Mouse (Mus musculus) frontal cortex, postnatal 10 days (tissue): Measurements from ENCODE around the gene C2cd5.
A peak's percentile ranks its signal among the peaks of the same experiment; 100 is the strongest.
"Not testable (repeated sequence)": the region's sequence is repeated elsewhere in the genome, so short reads cannot be mapped to it uniquely, and the experiment has no call there.

Experiments
- DNase-seq, 2 experiments: peaks; one replicate each; pipeline ENCODE4 v3.0.0; 2022; ENCODE audit warnings: low spot score in 2 of 2, mixed read lengths in 1 of 2

Gene C2cd5

DNA sequence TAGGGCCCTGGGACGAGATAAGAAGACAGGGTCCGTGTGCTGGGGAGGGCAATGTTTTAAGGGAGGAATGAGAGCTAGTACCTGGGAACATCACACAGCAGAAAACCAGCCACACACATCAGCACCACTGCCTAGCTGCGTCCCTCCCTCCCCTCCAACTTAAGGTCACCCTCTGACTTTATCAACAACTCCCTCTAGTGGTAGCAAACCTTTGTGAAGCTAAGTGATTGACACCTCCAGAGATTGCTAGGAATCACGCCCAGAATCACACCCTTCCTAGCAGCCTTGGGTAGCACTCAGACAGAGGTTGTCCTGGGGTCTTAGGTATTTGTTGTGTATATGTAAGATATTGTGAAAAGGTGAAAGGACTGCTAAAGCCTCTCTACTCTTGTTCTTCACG is 79.3 kb downstream of the C2cd5 start:
- DNase-seq = no peak

DNA sequence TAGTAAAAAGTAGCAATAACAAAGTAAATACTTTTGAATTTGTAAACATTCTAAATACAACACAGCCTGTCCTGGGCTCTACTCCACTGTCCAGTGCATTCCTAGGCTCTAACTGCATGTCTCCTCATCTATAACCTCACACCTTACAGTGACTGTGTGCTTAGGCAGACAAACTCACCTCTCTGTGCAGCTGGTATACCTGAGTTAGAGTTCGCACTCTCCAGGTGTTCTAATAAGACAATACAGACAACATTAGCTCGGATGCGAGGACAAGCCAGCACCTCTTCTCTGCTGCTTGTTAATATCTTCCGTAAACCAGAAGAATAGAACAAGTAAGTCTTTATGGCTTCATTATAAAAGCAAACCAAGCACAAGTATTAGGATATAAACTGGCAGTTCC is 79.8 kb downstream of the C2cd5 start:
- no peak for DNase-seq

DNA sequence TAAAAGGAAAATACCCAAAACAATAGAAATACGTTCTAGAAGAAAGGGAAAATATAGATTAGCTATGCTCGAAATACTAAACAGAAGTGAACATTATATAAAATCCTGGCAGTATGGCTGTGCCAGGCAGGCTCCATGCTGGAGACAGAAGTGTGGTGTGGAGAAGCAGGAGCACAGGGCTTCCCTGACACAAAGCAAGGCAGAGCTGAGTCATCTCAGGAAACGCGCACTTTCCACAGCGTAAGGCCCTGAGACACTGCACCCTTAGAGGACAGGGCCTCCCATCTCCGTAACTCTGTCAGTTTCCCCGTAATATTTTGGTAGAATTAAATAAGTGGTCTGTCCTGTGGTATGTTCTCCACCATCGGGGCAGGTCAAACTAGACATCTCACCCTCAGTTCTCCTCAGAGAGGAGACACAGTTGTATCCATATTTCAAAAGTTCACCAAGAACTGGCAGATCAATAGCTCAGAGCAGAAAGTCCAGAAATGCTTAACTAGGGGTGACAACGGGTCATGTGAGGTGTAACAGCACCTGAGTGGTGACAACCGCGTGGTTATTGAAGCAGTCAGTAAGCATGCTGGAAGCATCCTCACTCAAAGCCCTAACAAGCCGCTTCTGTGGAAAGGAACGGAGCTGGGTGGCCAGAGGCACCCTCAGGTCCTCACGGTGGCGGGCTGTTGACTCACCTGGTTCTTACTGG is 87.3 kb downstream of the C2cd5 start:
- DNase-seq = no peak

DNA sequence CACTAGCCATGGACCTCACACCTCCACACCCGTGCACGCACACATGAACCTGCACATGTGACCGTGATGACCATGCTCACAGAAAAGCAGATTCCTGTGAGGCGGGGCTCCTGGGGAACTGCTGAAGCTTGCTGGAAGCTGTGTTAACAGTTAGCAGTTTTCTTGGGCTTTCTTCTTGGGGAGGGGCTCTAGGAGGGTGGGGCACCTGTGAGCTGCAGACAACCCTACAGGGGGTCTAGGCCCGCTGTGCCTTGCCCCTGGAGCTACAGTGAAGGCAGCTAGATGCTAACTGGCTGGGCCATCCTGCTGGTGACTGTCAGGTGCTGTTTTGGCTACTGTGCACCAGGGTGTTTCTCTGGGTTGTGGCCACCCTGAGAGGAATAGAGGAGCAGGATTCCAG is 91.1 kb downstream of the C2cd5 start:
- no peak for DNase-seq

- DNase-seq = not testable (repeated sequence)
Observed at GRCm38 (mm10) chr6:143005209-143005608, 94.7 kb downstream of the C2cd5 start.

DNA sequence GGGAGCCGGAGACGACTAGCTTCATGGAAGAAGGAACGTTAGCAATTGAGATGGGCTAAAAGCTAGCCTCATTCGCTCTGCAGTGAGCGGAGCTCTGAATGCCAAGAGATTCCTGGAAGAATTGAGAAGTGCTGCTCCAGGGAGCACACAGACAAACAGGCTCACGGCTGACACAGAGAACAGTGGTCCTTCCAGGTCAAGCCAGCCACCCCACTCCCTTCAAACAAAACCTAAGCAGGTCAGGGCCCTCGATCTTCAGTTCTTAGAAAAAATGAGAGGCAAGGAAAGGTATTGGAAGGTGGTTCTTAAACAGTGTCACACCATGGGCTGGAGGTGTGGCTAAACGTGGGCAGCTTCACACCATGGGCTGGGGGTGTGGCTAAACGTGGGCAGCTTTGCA is 95.1 kb downstream of the C2cd5 start:
- no peak for DNase-seq

GRCm38 (mm10) chr6:142998221-142998999 is 101.5 kb downstream of the C2cd5 start:
- DNase-seq = no peak

GRCm38 (mm10) chr6:142996887-142997286 is 103.1 kb downstream of the C2cd5 start:
- no peak for DNase-seq

DNA sequence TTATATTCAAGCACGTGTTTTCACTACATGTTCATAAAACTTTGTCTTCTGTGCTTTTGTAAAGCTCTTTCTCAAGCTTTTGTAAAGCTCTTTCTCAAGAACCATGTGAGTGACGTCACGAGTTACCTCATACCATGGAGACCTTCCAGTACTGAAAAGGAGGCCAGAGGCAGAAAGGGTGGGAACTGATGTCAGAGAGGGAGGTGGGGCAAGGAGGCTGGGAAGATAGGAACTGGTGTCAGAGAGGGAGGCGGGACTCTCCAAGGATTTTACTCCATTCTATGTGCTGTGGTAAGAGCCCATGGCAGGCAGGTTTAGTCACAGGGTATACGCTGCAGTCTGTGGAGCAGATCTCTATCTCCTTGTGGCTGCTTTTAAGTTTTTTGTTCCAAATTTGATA is 104.4 kb downstream of the C2cd5 start:
- DNase-seq = no peak

DNA sequence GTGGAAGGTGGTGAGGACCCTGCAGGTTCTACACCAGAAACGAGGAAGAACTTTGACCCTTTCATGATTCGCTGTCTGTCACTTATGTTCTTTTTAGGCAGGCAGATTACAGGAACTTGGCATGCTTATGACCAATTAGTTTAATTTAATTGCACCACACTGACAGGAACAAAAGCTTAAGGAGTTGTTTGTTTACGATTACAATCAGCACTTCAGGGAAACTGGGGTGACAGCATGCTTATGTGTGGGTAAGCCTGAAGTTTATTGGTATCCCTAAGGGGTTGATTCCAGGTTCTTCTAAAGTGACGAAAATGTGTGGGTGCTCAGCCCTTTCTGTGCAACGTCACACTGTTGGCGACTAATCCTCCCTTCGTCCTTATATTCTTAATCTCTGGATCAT is 105.1 kb downstream of the C2cd5 start:
- DNase-seq = no peak

DNA sequence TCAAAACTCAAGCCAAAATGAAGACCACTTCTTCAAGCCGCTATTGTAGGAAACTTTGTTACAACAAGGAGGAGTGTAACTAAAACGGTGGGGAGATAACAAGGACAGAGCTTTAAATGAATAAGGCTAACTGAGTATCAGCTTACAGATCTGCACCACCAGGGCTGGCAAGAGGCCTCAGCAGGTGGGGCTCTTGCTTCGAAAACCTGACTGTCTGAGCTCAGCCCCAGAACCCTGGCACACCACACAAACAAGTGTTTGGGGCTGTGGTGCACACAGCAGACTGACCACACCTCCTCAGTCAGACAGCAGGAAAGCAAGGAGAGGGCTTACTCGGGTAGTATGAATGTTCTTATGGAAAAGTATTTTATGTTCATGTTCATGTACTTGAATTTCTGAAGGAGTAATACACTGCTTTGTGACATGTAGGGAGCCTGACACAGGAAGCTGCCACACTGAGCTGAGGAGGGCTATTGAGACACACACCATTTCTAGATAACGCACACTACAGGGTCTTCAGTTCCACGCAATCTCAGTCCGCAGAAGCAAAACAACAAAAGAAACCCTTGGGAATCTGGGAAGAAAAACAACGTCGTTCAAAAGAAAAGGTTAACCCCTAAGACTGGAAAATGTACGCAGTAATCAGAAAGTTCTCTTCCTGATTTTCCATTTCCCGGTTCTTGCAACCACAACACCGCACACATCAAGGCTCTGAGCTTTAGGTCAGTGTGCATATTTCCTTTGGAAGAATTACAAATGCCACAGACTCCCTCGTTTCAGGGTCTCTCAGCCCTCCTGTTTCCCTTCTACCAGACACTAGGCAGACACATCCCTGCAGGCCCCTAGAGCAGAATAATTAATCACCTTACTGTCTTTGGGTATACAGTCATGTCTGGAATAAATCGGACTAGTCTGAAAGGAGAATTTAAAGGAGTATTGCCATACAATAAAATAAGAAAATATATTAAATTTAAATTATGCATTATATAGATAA is 105.9 kb downstream of the C2cd5 start:
- no peak for DNase-seq

DNA sequence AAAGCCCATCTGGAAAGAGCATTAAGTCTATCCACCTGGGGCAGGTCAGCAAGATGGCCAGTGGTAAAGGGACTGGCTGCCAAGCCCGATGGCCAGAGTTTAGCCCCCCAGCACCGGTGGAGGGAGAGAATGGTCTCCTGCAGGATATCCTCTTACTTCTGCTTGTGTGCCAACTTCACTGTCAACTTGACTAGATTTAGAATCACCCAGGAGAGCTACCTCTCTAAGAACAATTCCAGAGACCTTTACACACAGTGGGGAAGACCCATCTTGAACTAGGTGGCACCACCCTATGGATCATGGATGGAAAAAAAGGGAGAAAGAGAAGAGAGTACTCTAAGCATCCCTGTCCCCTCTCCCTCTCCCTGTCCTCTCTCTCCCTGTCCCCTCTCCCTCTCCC is 107.0 kb downstream of the C2cd5 start:
- DNase-seq = no peak

DNA sequence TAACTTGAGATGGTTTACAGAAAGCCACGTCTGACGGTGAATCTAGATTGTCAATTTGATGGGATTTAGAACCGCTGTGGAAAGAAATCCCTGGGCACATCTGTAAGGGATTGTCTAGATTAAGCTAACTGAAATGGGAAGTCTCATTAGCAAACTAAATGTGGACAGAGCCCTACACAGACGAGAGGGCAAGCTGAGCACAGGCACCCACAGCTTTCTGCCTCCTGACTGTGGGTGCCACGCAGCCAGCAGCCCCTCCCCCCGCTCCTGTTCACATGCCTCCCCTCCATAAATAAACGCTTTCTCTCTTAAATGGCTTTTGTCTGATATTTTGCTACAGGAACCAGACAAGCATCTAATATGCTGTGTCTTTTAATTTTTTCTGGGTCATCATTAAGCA is 107.8 kb downstream of the C2cd5 start:
- DNase-seq = no peak

- DNase-seq = no peak
Observed at GRCm38 (mm10) chr6:142991391-142992059, 108.4 kb downstream of the C2cd5 start.

DNA sequence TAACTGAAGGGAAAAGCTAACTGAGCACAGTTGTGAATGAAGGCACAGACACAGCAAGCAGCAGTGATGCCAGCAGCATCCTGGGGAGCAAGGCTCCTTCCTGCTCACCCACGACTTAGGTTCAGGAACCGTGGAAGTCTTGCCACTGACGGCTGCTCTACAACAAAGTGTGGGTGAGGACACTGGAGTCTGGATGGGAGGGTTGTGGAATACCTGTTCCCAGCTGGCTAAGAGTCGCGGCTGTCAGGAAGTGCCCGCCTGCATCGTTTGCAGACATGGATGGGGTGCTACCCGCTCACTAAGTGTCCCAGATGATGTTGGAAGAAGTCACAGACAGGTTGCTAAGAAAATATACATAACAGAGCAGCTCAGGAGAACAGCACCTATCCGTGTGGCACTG is 109.4 kb downstream of the C2cd5 start:
- DNase-seq = no peak

- no peak for DNase-seq
Observed at GRCm38 (mm10) chr6:142989495-142989894, 110.4 kb downstream of the C2cd5 start.

DNA sequence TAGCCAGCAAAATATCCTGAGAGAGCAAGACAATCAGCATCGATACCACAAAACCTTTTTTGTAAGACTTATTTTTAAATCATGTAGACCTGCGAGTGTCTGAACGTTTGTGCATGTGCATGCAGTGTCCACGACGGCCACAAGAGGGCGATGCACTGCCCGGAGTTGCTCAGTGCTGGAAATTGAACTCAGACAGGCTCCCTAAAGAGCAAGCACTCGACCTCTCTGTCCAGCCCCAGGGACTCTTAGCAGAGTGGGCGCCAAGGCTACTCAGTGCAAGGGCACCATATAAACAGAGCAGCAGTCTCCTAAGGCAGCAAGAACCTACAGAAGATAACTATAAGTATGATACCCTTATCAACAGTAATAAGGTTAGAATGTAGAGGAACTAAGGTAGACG is 111.2 kb downstream of the C2cd5 start:
- peak in 1 of 2 experiments; percentile 59 for DNase-seq

GRCm38 (mm10) chr6:142988231-142988630 is 111.7 kb downstream of the C2cd5 start:
- no peak for DNase-seq

DNA sequence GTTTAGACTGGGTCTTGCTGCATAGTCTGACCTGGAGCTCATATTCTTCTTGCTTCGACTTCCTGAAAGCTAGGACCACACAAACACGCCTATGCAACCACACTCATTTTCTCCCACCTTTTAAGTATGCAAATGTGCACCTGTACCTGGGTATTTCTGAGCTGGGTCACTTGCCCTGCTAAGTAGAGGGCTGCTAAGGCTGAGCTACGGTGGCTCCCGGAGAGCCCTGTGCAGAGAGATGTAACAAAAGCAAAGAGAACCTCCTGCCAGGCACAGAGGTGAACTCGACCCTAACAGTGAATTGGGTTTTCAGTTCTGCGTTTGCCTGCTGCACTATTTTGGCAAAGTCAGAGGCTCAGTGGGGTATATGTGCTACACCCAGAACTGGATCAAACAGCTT is 112.3 kb downstream of the C2cd5 start:
- no peak for DNase-seq

DNA sequence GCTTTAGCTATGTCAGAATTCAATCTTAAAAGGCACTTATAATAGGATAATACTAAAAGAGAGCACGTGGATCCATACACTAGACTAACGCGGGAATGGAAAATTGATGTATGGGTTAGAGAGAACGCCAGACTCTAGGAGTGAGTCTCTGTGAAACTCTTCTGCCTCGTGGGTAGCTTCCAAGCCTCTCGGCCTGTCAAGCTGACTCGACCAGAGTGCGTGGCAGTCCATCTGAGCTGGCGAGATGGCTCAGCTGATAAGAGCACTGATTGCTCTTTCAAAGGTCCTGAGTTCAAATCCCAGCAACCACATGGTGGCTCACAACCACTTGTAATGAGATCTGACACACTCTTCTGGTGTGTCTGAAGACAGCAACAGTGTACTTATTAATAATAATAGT is 113.2 kb downstream of the C2cd5 start:
- DNase-seq = not testable (repeated sequence)

DNA sequence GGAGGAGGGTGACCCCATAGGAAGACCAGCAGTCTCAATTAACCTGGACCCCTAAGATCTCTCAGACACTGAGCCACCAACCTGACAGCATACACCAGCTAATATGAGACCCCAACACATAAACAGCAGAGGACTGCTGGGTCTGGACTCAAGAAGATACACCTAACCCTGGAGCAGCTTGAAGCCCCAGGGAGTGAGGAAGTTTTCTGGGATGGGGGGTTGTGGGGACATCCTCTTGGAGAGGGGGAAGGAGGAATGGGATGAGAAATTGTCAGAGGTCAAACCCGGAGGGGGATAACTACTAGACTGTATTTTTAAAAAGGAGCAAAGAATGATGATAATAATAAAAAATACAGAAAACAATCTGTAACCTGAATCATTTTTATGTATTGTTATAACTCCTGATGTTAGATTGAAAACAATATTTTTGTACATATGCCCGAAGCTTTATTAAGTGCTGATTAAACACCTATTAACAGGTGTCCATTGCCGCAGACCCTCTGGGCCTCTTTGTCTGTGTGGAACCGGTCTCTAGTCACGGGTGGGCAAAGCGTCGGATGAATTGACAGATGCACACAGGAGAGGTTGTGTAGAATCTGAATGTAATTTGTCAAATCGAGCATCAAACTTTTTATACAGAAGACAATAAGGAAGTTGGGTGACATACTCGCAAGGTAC is 114.2 kb downstream of the C2cd5 start:
- DNase-seq = not testable (repeated sequence)
